Mouse (Mus musculus) C2C12 (cell line): Measurements from ENCODE around the gene Defb47.

Experiments used
- CTCF ChIP-seq: IDR thresholded peaks from one replicate; pipeline ENCODE4 v1.5.1; 2011; ENCODE audit not compliant: control insufficient read depth, insufficient read depth, insufficient read length
- MYOG ChIP-seq: IDR thresholded peaks from one replicate; pipeline ENCODE4 v1.6.1; 2011; ENCODE audit not compliant: control insufficient read depth, insufficient read length; ENCODE audit errors: extremely low read depth

- TF ChIP-seq CTCF (no peak), MYOG (no peak)
Observed at GRCm38 (mm10) chr14:62984410-62984809, 13.5 kb upstream of the Defb47 start, which contains the start of gene Defb48.
